29 mouse cellular contexts compared by ENCODE assay signal in genomic region chr3:142124255-142124654, GRCm38 (mm10). TPM values are rescaled to one million over a fixed set of nuclear protein-coding genes. Genes with fewer than 3 reads are reported as not detected.
DNase-seq lines count a peak whose midpoint lies in the region; ATAC-seq lines count a peak whose summit lies in the region.
"Had no signal": no experiment of that assay in that cellular context is flagged by ENCODE, and none has a peak within 500 bp of the region (broad histone marks: within the 10 kb centered on the region; RNA-seq: fewer than 3 reads in every experiment).

No protein-coding gene starts in this region.

- no peak overlapping the region for H3K9ac ChIP-seq in limb, embryonic 11.5 days (ENCODE audit: low read length)
- no peak overlapping the region for H3K9ac ChIP-seq in midbrain, embryonic 14.5 days (replicated peaks; ENCODE audit: low read length)
- H3K9ac ChIP-seq in midbrain, embryonic 15.5 days: no peak overlapping the region
- no peak overlapping the region for H3K9ac ChIP-seq in hindbrain, embryonic 11.5 days (ENCODE audit: low read depth, low read length)
- H3K9ac ChIP-seq: embryonic facial prominence, embryonic 12.5 days; embryonic facial prominence, embryonic 15.5 days; forebrain, embryonic 12.5 days; heart, embryonic 12.5 days; heart, embryonic 15.5 days; hindbrain, embryonic 14.5 days had no signal

- 14% methylated on average over 6 of the region's 6 CpGs for WGBS in limb, embryonic 11.5 days
- 34% methylated on average over 6 of the region's 6 CpGs for WGBS in limb, embryonic 10.5 days
- 39% methylated on average over 6 of the region's 6 CpGs for WGBS in midbrain, embryonic 14.5 days
- whole genome bisulfite sequencing in midbrain, embryonic 15.5 days: 32% methylated on average over 6 of the region's 6 CpGs
- 63% methylated on average over 6 of the region's 6 CpGs for WGBS in hindbrain, embryonic 11.5 days

- H3K36me3 ChIP-seq in limb, embryonic 11.5 days (ENCODE audit: control insufficient read depth, insufficient read depth, low read length): no peaks in the 10 kb centered on the region
- H3K36me3 ChIP-seq in limb, embryonic 10.5 days: no peaks in the 10 kb centered on the region
- H3K36me3 ChIP-seq in midbrain, embryonic 14.5 days (ENCODE audit: control insufficient read depth, insufficient read depth, low read length): no peaks in the 10 kb centered on the region
- H3K36me3 ChIP-seq in midbrain, embryonic 15.5 days (replicated peaks): no peaks in the 10 kb centered on the region
- H3K36me3 ChIP-seq in hindbrain, embryonic 11.5 days (ENCODE audit: control insufficient read depth, insufficient read depth, low read length): no peaks in the 10 kb centered on the region
- H3K36me3 ChIP-seq: embryonic facial prominence, embryonic 12.5 days; embryonic facial prominence, embryonic 15.5 days; forebrain, embryonic 12.5 days; heart, embryonic 12.5 days; heart, embryonic 15.5 days; hindbrain, embryonic 10.5 days had no signal

- H3K4me1 ChIP-seq in limb, embryonic 11.5 days (ENCODE audit: control insufficient read depth, insufficient read depth, low read length): peaks cover 12% of the 10 kb centered on the region
- H3K4me1 ChIP-seq in limb, embryonic 10.5 days: peaks cover 51% of the 10 kb centered on the region
- no peaks in the 10 kb centered on the region for H3K4me1 ChIP-seq in midbrain, embryonic 14.5 days (ENCODE audit: control insufficient read depth, insufficient read depth, low read length)
- no peaks in the 10 kb centered on the region for H3K4me1 ChIP-seq in midbrain, embryonic 15.5 days
- H3K4me1 ChIP-seq in hindbrain, embryonic 11.5 days (replicated peaks; ENCODE audit: control insufficient read depth, insufficient read depth, low read length): no peaks in the 10 kb centered on the region

- DNase-seq in limb, embryonic 11.5 days (ENCODE audit: low spot score): peak; percentile 59
- DNase-seq in limb, embryonic 10.5 days (ENCODE audit: low spot score): no peak
- DNase-seq in midbrain, embryonic 14.5 days: peak; percentile 4
- DNase-seq in hindlimb bud, embryonic 11.5 days (ENCODE audit: extremely low spot score, low read depth, low spot score): peak; percentile 54
- peak; percentile 25 for DNase-seq in retina, postnatal 1 day
- no peak for DNase-seq in left cerebral cortex, adult 9 months (ENCODE audit: low spot score in 2 of 2)
- no peak for DNase-seq in hindbrain, embryonic 11.5 days (ENCODE audit: low spot score)
- DNase-seq: adrenal gland, postnatal 10 days; adrenal gland, postnatal 36 days; cerebellum, adult 11 months; cerebellum, adult 2 months; cerebellum, adult 9-11 months; cerebellum, postnatal 25 days; gastrocnemius, adult 2 months; gastrocnemius, postnatal 14 days; heart, adult 11 months; heart, postnatal 10 days; heart, postnatal 36 days had no signal

- no peak for ATAC-seq in limb, embryonic 11.5 days (ENCODE audit: insufficient number of reproducible peaks, low FRiP score, low TSS enrichment, low read depth)
- ATAC-seq in midbrain, embryonic 14.5 days (ENCODE audit: low FRiP score, low TSS enrichment): no peak
- ATAC-seq in midbrain, embryonic 15.5 days (replicated peaks): no peak
- no peak for ATAC-seq in hindbrain, embryonic 11.5 days (ENCODE audit: low FRiP score)
- ATAC-seq: activated CD4-positive, CD25-positive, alpha-beta regulatory T cell, adult 4 months; forebrain, embryonic 16.5 days; hindbrain, postnatal 0 days had no signal

- H3K4me2 ChIP-seq in limb, embryonic 11.5 days (ENCODE audit: low read depth, severe bottlenecking): no peak overlapping the region
- H3K4me2 ChIP-seq in midbrain, embryonic 14.5 days (ENCODE audit: low read length): no peak overlapping the region
- no peak overlapping the region for H3K4me2 ChIP-seq in midbrain, embryonic 15.5 days
- no peak overlapping the region for H3K4me2 ChIP-seq in hindbrain, embryonic 11.5 days (replicated peaks; ENCODE audit: low read depth, low read length)
- H3K4me2 ChIP-seq: embryonic facial prominence, embryonic 12.5 days; embryonic facial prominence, embryonic 15.5 days; forebrain, embryonic 12.5 days; heart, embryonic 12.5 days; hindbrain, embryonic 14.5 days had no signal

- no peaks in the 10 kb centered on the region for H3K27me3 ChIP-seq in limb, embryonic 11.5 days (ENCODE audit: control insufficient read depth, insufficient read depth, low read length)
- H3K27me3 ChIP-seq in limb, embryonic 10.5 days (ENCODE audit: low read depth, poor library complexity, severe bottlenecking): peaks cover 20% of the 10 kb centered on the region; the same call in 1 of the 2 replicates
- H3K27me3 ChIP-seq in midbrain, embryonic 14.5 days (ENCODE audit: control insufficient read depth, insufficient read depth, low read length): no peaks in the 10 kb centered on the region
- no peaks in the 10 kb centered on the region for H3K27me3 ChIP-seq in midbrain, embryonic 15.5 days (replicated peaks)
- H3K27me3 ChIP-seq in hindbrain, embryonic 11.5 days (ENCODE audit: control insufficient read depth, insufficient read depth, low read length): no peaks in the 10 kb centered on the region
- H3K27me3 ChIP-seq: embryonic facial prominence, embryonic 12.5 days; embryonic facial prominence, embryonic 15.5 days; forebrain, embryonic 12.5 days had no signal

- no peaks in the 10 kb centered on the region for H3K9me3 ChIP-seq in limb, embryonic 11.5 days (ENCODE audit: control insufficient read depth, low read length)
- no peaks in the 10 kb centered on the region for H3K9me3 ChIP-seq in limb, embryonic 10.5 days (replicated peaks)
- H3K9me3 ChIP-seq in midbrain, embryonic 14.5 days (ENCODE audit: control insufficient read depth, low read length): no peaks in the 10 kb centered on the region
- H3K9me3 ChIP-seq in midbrain, embryonic 15.5 days: no peaks in the 10 kb centered on the region
- no peaks in the 10 kb centered on the region for H3K9me3 ChIP-seq in hindbrain, embryonic 11.5 days (ENCODE audit: control insufficient read depth, low read length)
- H3K9me3 ChIP-seq: embryonic facial prominence, embryonic 12.5 days; embryonic facial prominence, embryonic 15.5 days; forebrain, embryonic 12.5 days; heart, embryonic 12.5 days; heart, embryonic 15.5 days; hindbrain, embryonic 10.5 days had no signal

- H3K27ac ChIP-seq in limb, embryonic 11.5 days (replicated peaks; ENCODE audit: low read depth, low read length): no peak overlapping the region
- no peak overlapping the region for H3K27ac ChIP-seq in limb, embryonic 10.5 days
- H3K27ac ChIP-seq in midbrain, embryonic 14.5 days (replicated peaks; ENCODE audit: low read depth, low read length): no peak overlapping the region
- no peak overlapping the region for H3K27ac ChIP-seq in midbrain, embryonic 15.5 days
- no peak overlapping the region for H3K27ac ChIP-seq in hindbrain, embryonic 11.5 days (ENCODE audit: low read depth, low read length)
- H3K27ac ChIP-seq: embryonic facial prominence, embryonic 12.5 days; embryonic facial prominence, embryonic 15.5 days; forebrain, embryonic 12.5 days; heart, embryonic 15.5 days; hindbrain, embryonic 10.5 days; hindbrain, embryonic 14.5 days; hindbrain, postnatal 0 days had no signal

- no peak overlapping the region for H3K4me3 ChIP-seq in limb, embryonic 11.5 days (ENCODE audit: low read depth, low read length)
- no peak overlapping the region for H3K4me3 ChIP-seq in limb, embryonic 10.5 days
- H3K4me3 ChIP-seq in midbrain, embryonic 14.5 days (replicated peaks; ENCODE audit: low read depth, low read length): no peak overlapping the region
- no peak overlapping the region for H3K4me3 ChIP-seq in midbrain, embryonic 15.5 days
- no peak overlapping the region for H3K4me3 ChIP-seq in hindbrain, embryonic 11.5 days (ENCODE audit: low read depth, low read length)
- H3K4me3 ChIP-seq: embryonic facial prominence, embryonic 12.5 days; embryonic facial prominence, embryonic 15.5 days; forebrain, embryonic 12.5 days; gastrocnemius, adult 2 months; heart, embryonic 12.5 days; heart, embryonic 15.5 days; hindbrain, embryonic 10.5 days had no signal

RNA-seq across cellular contexts. Expression of gene Bmpr1b, which starts 45.0 kb away (rescaled TPM):
- 12.0 and 12.2 TPM in 2 replicates for polyA plus RNA-seq in limb, embryonic 11.5 days (2014; fragmentation: Nextera tagmentation; extraction: Ambion mirVana)
- 5.1 and 7.2 TPM in 2 replicates for polyA plus RNA-seq in limb, embryonic 10.5 days (2016; fragmentation: Nextera tagmentation; extraction: Ambion mirVana)
- 2.9 and 4.2 TPM in 2 replicates for polyA plus RNA-seq in midbrain, embryonic 14.5 days (2014; fragmentation: Nextera tagmentation; extraction: Ambion mirVana)
- polyA plus RNA-seq in midbrain, embryonic 15.5 days (2015; fragmentation: Nextera tagmentation; extraction: Ambion mirVana): 2.3 and 2.4 TPM in 2 replicates
- polyA plus RNA-seq in hindbrain, embryonic 11.5 days (2014; fragmentation: Nextera tagmentation; extraction: Ambion mirVana): 11.0 and 14.4 TPM in 2 replicates
- polyA plus RNA-seq: activated CD4-positive, CD25-positive, alpha-beta regulatory T cell, adult 4 months had no signal

Comparison
In these comparisons a context has a peak if more than half of its experiments do, and no peak if none do; other contexts are left out.
1. DNase-seq: peak in limb, embryonic 11.5 days (single experiment), midbrain, embryonic 14.5 days (single experiment), hindlimb bud, embryonic 11.5 days (single experiment) and retina, postnatal 1 day (single experiment); none in limb, embryonic 10.5 days (single experiment), left cerebral cortex, adult 9 months (0 of 2) and hindbrain, embryonic 11.5 days (single experiment).